Mouse (Mus musculus) urinary bladder, postnatal 10 days (tissue): Measurements from ENCODE around the gene Mt3.
"Not testable (repeated sequence)": the region's sequence is repeated elsewhere in the genome, so short reads cannot be mapped to it uniquely, and the experiment has no call there.

ENCODE experiments used
- DNase-seq: peaks from one replicate; pipeline ENCODE4 v3.0.0; 2022; ENCODE audit warnings: low spot score

Gene Mt3

DNA sequence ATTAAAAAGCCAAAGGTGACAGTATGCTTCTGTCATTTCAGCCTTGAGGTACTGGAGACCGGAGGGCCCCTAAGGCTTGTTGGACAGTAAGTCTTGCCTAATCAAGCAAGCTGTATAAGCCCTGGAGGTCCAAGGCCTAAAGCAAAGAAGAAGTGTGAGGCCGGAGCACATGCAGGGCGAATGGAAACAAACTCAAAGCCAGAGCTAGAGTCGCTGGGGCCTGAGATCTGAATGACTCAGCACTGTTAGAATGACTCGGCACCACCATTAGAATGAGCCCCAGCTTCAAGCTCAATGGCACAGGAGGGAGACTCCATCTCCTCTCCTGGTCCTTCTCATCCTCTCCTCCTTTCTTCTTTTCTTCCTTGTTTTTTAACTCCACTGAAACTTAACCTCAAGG lies 1.5 kb upstream of the Mt3 start:
- no peak for DNase-seq

DNA sequence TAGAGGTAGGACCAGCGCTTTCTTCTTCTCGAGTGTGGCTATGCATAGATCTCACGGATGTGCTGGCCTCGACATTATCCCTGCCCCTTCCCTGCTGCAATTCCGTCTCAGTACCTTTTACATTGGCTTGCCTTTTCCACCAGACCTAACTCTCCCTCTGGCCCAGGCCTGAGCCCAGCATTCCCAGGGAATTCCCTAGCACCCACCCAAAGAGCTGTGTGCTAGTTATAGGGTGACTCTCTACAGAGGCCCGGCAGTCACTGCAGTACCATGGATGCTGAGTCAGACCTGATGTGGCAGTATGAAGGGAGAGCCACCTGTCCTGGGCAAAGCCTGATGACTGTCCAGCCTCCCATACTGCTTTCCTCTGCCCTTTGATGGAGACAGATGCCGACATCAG lies 1.0 kb downstream of the Mt3 start:
- no peak for DNase-seq

DNA sequence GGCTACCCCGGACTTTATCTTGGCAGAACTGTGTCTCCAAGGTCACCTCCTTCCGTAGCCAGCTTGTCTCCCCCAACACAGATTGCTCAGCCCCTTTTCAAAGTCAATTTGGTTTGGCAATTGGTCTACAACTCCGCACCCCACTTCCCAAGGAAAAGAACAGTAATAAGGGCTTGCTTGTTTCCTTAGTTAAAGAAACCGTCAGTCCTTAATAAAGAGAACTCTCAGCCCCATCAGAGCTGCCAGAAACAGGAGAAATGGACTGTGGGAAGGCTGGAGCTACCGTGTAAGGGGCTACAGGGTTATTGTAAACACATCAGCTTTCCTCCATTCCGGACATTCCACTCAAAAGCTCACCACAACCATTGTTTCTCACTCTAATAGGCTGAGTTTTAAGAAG lies 2.1 kb downstream of the Mt3 start:
- no peak for DNase-seq

DNA sequence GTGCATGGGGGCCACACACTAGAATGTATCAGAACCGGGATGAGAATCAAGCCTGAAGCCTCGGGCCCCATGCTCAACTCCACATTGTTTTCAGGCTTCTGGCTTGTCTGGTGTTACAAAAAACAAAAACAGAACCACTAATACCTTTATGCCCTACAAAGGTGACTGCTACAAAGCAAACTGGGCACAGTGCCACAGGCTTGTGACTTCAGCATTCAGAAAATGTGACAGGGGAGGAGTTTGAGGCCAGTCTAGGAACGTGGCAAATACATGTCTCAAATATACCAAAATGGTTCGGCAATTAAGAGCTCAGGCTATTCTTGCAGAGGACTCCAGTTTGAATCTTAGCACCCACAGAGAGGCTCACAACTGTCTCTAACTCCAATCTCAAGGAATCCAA lies 3.7 kb downstream of the Mt3 start:
- DNase-seq = no peak

DNA sequence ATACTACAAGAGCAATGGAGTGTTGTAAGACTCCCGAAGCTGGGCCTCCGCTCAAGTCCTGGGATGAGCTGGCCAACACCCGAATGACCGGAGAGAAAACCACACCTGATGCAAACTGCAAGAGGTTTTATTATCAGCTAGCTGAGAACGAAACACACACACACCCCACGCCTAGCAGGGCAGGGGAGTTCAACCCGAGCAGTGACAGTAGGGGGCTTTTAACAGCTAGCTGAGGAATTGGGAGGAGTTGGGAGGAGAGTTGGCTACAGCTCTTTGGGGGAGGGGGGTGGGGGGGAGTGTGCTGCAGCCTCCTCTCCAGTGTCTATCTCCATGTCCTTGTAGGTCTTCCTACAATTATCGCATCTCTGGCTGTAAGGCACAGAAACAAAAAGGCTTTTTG lies 13.4 kb downstream of the Mt3 start:
- DNase-seq = not testable (repeated sequence)

DNA sequence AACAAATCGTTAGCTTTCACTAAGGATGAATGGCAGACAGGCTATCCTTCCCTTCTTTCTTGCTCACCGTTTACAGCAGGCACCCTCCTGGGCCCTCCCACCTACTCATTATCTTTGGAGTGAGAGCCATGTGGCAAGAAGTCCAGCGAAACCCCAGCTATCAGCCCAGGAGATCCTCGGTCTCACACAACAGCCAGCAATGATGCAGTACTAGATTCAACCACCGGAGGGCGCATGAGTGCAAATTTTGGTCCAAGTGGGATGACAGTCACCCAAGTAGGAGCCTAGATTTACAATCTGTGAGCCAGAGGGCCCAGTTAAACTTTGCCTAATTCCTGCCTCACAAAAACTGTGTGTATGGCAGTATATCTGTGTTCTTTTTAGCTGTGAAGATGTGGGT lies 14.8 kb downstream of the Mt3 start:
- peak; percentile 77 for DNase-seq

DNA sequence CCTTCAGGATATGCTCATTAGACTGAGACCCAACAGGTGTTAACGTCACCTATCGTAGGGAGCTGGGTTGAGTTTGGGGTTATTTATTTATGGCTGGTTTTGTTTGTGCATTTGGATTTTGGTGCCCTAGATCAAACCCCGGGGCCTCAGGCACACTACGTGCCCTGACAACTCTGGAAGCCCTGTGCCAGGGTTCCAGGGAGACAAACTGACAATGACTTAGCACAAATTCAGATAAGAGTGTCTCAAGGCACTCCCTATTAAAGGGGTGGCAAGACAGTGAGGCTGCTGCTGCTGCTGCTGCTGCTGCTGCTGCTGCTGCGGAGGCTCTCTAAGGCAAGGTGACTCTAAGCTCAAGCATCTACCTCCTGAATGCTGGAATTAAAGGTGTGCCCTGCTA lies 17.1 kb downstream of the Mt3 start:
- no peak for DNase-seq

DNA sequence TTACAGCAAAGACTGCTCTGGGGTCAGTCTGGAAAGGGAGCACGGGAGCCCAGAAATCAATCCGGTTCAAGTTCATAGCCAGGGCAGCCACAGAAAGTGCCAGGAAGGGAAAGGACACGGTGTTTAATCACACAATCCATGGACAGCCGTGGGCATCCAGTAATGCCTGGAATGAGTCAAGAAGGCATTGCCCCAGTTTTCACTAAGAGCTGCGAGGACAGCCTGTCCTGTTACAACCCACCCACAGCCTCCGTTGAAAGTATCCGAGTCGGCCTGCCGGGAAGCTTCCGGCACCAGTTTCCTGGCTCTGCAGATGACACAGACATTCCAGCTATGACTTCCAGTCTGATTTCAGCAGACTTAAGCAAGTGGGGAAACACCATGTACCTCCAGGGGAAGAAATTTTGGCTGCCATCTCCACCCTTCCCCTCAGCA lies 18.9 kb downstream of the Mt3 start:
- DNase-seq = no peak

DNA sequence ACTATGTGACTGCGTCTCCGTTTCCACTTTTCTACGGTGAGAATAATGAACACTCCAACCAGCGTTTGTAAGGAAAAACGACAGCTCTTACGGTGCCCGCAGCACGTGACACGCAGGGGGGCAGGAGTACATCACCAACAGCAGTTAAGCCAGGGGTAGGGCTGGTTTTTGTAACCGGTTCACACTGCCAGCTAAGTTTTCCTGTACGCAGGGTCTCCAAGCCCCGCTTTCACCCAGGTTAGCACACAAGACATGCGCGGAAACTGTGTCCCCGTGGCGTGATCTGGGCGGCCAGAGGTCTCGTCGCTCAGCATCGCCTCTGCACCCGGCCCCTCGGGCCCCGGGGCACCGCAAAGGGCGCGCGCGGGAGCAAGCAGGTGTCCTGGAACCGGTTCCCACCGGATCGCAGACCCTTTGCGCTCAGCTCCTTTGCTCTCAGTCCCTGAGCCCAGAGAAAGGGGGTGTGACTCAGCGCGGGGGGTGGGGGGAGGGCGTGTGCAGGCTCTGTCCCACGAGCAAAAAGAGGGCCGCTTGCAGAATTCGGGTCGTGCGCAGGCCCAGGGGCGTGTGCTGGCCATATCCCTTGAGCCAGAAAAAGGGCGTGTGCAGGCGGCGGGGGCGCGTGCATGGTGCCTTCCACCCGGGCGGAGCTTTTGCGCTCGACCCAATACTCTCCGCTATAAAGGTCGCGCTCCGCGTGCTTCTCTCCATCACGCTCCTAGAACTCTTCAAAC lies 19.8 kb downstream of the Mt3 start, which contains the start of gene Mt2:
TSS of gene Mt2 (plus strand) at position 590 of the 734 bp plus-strand sequence.
- DNase-seq = peak; percentile 44

DNA sequence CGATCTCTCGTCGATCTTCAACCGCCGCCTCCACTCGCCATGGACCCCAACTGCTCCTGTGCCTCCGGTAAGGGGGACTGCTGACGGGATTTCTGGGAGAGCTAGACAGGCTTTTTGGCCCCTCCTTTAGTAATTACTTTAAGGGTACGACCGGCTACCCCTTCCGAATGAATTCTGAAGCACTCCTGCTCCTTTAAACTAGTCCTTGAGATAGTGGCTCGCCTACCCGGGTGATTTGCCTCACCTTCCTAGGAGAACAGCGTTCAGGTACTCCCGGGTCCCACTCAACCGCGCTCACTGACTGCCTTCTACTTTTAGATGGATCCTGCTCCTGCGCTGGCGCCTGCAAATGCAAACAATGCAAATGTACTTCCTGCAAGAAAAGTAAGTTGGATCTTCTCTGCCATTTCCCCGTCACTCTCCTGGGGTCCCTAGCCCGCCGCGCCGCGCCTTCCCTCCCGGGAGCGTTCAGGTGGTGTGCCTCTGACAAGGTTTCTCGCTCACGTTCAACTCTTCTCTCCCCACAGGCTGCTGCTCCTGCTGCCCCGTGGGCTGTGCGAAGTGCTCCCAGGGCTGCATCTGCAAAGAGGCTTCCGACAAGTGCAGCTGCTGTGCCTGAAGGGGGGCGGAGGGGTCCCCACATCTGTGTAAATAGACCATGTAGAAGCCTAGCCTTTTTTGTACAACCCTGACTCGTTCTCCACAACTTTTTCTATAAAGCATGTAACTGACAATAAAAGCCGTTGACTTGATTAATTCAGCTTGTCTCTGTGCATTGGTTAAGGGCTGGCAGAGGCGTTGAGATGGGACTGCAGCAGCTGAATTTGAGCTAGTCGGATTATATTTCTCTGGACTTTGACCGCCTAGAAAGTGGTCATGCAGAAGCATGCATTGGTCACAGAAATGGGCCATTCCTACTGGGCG lies 20.7 kb downstream of the Mt3 start:
- DNase-seq = no peak

DNA sequence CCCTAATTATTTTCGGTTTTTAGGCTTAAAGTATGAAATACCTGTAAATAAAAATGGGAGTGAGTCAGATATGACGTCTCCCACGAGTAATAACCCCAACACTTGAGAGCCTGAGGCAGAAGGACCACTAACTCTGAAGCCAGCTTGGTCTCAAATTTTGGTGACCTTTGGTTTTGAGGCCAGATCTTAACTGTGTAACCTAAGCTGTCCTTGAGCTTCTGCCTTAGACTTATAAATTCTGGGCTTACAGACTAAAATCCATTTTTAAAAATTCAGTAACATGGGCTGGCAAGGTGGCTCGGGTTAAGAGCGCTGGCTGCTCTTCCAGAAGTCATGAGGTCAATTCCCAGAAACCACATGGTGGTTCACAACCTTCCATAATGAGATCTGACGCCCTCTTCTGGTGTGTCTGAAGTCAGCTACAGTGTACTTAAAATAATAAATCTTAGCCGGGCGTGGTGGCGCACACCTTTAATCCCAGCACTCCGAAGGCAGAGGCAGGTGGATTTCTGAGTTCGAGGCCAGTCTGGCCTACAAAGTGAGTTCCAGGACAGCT lies 21.5 kb downstream of the Mt3 start:
- DNase-seq = no peak

DNA sequence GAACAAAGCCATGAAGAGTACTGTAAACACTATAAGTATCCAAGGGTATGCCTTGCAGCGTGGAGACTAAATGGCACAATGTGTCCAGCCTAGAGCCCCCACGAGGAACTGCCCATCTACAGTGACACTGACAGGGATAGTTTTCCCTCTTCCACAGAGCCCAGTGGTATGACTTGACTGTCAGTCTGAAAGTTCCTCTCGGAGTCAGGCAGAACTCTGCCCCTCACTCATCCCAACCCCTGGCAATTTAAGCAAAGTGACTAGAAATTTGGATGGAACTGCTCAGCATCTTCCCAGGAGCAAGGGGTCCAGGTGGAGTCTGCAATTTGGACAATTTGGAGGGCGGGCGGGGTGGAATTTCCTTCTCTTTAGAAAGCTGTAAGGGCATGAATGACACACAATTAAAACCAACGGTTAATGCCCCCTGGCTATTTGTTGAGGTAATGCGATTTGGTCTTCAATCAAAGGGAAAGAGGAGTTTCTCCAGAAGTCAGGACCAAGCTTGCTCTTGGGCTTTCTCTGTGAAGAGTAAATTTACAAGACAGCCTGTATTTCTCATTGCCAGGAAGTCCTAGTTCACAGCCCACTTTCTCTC lies 22.3 kb downstream of the Mt3 start:
- no peak for DNase-seq

DNA sequence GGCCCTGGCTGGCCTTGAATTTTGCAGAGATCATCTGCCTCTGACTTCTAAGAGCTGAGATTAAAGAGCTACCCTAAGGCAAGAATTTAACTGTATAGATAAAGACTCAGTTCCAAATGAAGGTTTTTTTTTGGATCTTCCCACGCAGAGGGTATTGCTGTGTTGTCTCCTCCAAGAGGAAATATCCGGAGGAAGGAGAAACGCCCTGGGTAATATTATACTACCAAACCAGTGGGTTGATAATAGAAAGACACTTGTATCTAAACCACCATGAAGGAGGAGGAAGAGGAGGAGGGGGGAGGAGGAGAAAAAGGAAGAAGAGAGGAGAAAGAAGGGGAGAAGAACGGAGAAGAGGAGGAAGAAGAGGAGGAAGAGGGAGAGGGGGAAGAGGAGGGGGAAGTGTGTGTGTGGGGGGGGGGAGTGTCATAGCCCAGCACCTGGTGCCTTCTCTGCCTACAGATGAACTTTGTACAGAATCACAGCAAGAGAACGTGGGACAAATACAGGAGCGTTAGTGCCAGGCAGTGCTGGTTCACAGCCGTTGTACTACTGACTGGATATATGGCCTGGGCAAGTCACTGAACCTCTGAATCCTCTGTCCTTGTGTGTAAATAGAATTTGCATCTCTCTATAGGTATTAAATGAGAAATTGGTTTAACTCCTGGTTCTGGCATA lies 25.4 kb downstream of the Mt3 start:
- DNase-seq = no peak

DNA sequence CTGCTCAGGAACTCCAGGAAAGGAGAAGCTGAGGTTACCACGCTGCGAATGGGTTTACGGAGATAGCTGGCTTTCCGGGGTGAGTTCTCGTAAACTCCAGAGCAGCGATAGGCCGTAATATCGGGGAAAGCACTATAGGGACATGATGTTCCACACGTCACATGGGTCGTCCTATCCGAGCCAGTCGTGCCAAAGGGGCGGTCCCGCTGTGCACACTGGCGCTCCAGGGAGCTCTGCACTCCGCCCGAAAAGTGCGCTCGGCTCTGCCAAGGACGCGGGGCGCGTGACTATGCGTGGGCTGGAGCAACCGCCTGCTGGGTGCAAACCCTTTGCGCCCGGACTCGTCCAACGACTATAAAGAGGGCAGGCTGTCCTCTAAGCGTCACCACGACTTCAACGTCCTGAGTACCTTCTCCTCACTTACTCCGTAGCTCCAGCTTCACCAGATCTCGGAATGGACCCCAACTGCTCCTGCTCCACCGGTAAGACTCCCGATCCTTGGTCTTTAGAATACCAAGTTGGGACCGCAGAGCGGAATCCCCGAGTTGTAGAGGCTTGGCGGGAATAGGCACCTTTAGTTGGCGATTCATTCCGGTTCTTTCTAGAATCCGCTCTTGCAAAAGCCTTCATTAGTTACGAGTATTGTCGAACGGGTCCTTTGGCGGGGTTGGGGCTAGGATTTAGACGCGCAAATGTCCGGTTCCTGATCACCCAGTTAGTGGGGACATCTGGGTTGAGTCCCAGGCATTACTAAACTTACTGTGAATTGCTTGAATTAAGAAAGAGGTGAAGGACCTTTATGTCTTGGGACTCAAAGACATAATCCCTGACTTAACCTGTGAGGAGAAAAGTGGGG lies 26.7 kb downstream of the Mt3 start, which contains the start of gene Mt1:
TSS of gene Mt1 (plus strand) at position 226 of the 856 bp plus-strand sequence.
- peak; percentile 65 for DNase-seq

DNA sequence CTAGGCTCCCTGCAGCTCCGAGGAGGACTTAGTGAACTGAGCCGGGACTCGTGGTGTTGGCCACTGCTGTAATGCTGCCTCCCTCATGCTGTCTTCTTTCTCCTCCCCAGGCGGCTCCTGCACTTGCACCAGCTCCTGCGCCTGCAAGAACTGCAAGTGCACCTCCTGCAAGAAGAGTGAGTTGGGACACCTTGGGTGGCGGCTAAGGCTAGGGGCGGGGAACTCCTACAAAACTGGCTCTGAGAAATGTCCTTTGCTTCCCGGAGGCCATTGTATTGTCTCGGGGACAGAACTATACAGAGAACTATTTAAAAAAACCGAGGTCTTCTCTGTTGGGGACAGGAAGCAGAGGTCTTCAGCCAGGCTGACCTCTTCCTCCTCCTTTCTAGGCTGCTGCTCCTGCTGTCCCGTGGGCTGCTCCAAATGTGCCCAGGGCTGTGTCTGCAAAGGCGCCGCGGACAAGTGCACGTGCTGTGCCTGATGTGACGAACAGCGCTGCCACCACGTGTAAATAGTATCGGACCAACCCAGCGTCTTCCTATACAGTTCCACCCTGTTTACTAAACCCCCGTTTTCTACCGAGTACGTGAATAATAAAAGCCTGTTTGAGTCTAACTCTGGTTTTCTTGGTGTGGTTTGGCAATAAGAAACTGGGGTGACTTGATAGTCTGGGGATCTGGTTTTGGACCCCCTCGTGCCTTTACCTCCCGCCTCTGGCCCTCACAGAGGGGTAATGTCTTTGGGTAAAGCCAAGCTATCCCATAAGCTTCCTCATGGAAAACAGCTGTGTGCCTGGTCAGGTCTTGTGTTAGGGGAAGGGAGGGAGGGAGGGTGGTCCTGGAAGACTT lies 27.5 kb downstream of the Mt3 start:
- DNase-seq = no peak

DNA sequence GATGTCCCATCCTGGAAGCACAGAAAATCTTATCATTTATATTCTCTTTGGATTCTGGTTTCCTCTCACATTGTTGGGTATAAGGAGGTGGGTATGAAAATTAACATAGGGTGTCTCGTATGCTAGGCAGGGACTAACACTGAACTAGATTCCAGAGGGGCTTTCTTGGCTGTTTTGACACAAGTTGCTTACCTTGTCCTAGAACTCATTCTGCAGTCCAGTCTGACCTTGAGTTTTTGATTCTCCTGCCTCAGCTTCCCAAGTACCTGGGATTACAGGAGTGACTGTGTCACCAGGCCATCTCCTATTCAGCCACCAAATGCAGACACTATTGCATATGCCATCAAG lies 28.1 kb downstream of the Mt3 start:
- no peak for DNase-seq

DNA sequence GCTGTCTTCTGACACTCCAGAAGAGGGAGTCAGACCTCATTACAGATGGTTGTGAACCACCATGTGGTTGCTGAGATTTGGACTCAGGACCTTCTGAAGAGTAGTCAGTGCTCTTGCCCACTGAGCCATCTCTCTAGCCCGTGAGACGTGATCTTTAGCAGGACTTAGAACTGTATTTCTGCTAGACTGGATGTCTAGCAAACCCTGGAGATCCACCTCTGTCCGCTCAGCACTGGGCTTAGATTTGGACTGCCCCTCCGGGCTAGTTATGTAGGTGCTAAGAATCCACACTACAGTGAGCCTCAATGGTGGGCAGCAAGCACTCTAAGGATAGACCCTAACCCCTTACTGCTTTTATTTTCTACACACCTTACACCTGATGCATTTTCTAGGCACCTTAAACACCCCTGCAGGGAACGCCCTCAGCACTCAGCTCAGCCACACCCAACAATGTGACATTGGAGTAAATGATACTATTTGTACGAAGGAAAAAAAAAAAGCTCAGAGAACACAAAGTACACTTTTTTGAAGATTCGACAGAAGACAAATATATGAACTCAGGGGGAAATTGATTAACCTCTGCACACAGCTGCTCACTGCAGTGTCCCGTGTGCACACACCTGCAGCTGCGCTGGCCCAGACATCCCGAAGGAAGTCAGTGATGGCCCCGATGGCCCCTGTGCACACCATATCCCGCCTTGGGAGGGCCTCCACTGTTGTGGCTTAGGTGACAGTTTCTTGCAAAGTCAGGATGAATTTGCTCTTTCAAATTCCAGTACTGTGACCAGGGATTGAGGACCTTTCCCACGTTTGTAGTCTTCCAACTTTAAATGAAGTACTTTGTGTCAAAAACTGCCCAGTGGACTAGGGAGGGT lies 29.9 kb downstream of the Mt3 start:
- DNase-seq = no peak

DNA sequence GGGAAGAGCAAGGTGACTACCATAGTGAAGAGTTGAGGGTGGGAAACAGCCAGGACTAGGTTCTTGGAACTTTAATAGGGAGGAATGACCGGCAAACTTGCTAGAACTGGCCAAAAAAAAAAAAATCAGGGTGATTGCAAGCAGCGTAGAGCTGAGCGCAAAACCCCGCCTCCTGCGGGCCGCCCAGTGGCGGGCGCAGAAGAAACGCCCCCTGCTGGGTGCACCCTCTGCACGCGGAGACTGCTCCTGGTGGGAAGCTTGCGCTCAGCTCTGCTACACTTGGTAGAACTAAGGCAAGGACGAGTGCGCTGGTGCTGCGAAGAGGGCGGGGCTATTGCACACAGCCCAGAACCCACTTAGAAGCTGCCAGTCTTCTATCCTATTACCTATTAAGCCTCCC lies 30.7 kb downstream of the Mt3 start:
- no peak for DNase-seq

DNA sequence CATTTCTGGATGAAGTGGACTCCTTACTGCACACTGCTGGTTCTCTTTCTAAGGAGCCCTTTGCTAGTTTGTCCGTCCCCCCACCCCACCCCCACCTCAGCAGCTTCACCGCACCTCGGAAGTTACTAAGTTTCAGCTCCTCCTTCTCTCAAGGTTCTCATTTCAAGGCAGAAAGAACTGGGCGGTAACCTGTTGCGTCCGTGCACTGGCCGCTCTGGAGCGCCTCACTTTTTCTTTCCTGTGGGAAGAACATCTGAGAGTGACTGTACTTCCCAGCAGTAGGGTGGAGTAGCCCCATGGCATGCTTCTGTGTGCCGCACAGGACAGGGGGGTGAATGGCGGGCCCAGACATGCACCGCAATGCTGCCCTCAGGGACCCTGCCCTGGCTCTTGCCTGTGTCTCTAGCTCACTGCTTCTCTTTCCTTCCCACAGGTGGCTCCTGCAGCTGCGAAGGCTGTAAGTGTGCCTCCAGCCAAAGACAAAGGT lies 32.0 kb downstream of the Mt3 start:
- no peak for DNase-seq
